Mouse (Mus musculus) bone marrow macrophage, adult 2 months (primary cell): Measurements from ENCODE around the gene Gm20388.

Source experiments
- CTCF ChIP-seq: IDR thresholded peaks from 2 replicates; pipeline ENCODE4 v1.5.1; 2012; ENCODE audit warnings: low read depth, mild to moderate bottlenecking, low read length, moderate library complexity
- POLR2A ChIP-seq: IDR thresholded peaks from 2 replicates; pipeline ENCODE4 v1.6.1; 2012; ENCODE audit warnings: mild to moderate bottlenecking, low read depth, low read length, borderline replicate concordance

DNA sequence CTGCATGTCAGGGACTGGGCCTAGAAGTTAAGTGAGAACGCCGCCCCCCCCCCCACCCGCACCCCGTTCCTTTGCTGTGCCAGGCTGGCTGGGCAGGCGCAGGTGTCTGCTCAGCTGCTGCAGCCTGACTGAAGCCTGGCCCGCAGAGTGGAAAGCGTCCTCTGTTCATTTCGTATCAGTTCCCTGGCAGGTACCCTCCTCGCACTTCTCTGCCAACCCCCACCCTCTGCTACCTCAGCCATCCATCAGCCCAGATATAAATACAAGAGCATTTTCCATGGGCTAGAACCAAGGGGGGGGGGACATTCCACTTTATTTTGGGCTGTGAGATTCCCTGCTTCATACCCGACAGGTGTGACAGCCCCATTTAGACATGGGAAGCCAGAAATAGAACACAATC is 2541.5 kb downstream of the Gm20388 start:
- TF ChIP-seq POLR2A = no peak
- no peak for TF ChIP-seq CTCF
